Mouse (Mus musculus): ENCODE measurements around the gene Heatr5a. TPM values are rescaled to one million over a fixed set of nuclear protein-coding genes. Genes with fewer than 3 reads are reported as not detected.

The Heatr5a gene
- polyA plus RNA-seq, 1 experiment = 14.3 TPM

DNA sequence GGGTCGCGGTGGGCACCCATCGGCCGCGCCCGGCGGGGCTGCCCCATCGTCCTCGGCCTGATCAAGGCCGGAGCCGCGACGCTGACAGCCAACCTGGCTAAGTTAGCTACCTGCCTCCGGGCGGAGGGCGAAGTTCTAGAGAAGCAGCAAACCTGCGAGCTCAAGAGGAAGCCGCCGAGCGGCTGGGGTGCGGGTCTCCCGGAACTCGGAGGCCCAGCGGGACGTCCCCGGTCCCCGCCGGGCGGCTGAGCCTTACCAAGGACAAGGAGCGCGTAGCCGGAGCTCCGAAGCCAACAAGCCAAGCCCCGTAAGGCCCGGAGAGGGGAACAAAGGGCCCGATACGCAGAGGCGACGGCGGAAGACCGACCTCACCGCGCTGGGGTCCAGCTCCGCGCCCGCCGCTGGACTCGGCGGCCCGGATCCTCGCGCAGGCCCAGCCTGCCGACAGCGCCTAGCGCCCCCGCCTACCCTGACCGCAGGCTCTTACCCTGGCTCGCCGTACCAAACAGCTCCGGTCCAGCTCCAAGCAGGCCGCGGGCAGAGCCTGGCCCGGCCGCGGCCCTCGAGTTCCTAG, 142.3 kb downstream of the Heatr5a start:
- no peaks in the 10 kb centered on the region for H3K27me3 ChIP-seq (ENCODE audit: control insufficient read depth, insufficient read depth, insufficient read length)
- H3K36me3 ChIP-seq (ENCODE audit: control insufficient read depth, insufficient read depth) = peaks cover 19% of the 10 kb centered on the region
- peak overlapping the region; percentile 92 for H3K4me3 ChIP-seq (ENCODE audit: insufficient read depth, poor library complexity, severe bottlenecking)
- peak overlapping the region; percentile 83 for H3ac ChIP-seq (ENCODE audit: control insufficient read depth, insufficient read length, low read depth)
- peaks cover 47% of the 10 kb centered on the region for H3K79me3 ChIP-seq (ENCODE audit: low read depth)
- no peak for TF ChIP-seq CEBPB (IDR thresholded peaks at IDR 0.05; ENCODE audit: low read depth)
- no peak for TF ChIP-seq FOSL1 (IDR thresholded peaks at IDR 0.05; ENCODE audit: insufficient read depth, low read length, poor library complexity, severe bottlenecking)
- no peak for TF ChIP-seq MYOD1 (IDR thresholded peaks at IDR 0.05; ENCODE audit: control insufficient read depth, insufficient read length, low read depth)
- no peak for TF ChIP-seq MAX (IDR thresholded peaks at IDR 0.05)
- TF ChIP-seq MYOG (IDR thresholded peaks at IDR 0.05; ENCODE audit: control insufficient read depth, extremely low read depth, insufficient read length) = no peak
- no peak for TF ChIP-seq USF1 (IDR thresholded peaks at IDR 0.05; ENCODE audit: low read depth)
- no peak for TF ChIP-seq CTCF (IDR thresholded peaks at IDR 0.05; ENCODE audit: control insufficient read depth, insufficient read depth, insufficient read length)
- peaks cover 69% of the 10 kb centered on the region for H3K79me2 ChIP-seq (ENCODE audit: control insufficient read depth, insufficient read depth)

- H3K4me3 ChIP-seq (ENCODE audit: insufficient read depth, poor library complexity, severe bottlenecking) = peak overlapping the region; percentile 92
- H3K79me2 ChIP-seq (ENCODE audit: control insufficient read depth, insufficient read depth) = peaks cover 76% of the 10 kb centered on the region
- TF ChIP-seq CTCF (IDR thresholded peaks at IDR 0.05; ENCODE audit: control insufficient read depth, insufficient read depth, insufficient read length) (no peak), CEBPB (IDR thresholded peaks at IDR 0.05; ENCODE audit: low read depth) (no peak), USF1 (IDR thresholded peaks at IDR 0.05; ENCODE audit: low read depth) (no peak), FOSL1 (IDR thresholded peaks at IDR 0.05; ENCODE audit: insufficient read depth, low read length, poor library complexity, severe bottlenecking) (no peak), MYOG (IDR thresholded peaks at IDR 0.05; ENCODE audit: control insufficient read depth, extremely low read depth, insufficient read length) (no peak), MAX (IDR thresholded peaks at IDR 0.05) (no peak), MYOD1 (IDR thresholded peaks at IDR 0.05; ENCODE audit: control insufficient read depth, insufficient read length, low read depth) (no peak)
- H3K79me3 ChIP-seq (ENCODE audit: low read depth) = peaks cover 54% of the 10 kb centered on the region
- H3K36me3 ChIP-seq (ENCODE audit: control insufficient read depth, insufficient read depth) = peaks cover 19% of the 10 kb centered on the region
- no peaks in the 10 kb centered on the region for H3K27me3 ChIP-seq (ENCODE audit: control insufficient read depth, insufficient read depth, insufficient read length)
- H3ac ChIP-seq (ENCODE audit: control insufficient read depth, insufficient read length, low read depth) = peak overlapping the region; percentile 83
Observed at GRCm38 (mm10) chr12:51827958-51828650, 143.0 kb downstream of the Heatr5a start.

Other genes with a start within 250 kb of the Heatr5a start
- 17.4 TPM for gene Hectd1, start 141.8 kb downstream of the Heatr5a start, polyA plus RNA-seq (2012; fragmentation: generic; extraction: Trizol)
- gene Dtd2, start 35.2 kb upstream of the Heatr5a start, polyA plus RNA-seq (2012; fragmentation: generic; extraction: Trizol) = 12.4 TPM
- gene Gpr33, start 56.7 kb upstream of the Heatr5a start, polyA plus RNA-seq (2012; fragmentation: generic; extraction: Trizol) = not detected
- gene Nubpl, start 126.4 kb upstream of the Heatr5a start, polyA plus RNA-seq (2012; fragmentation: generic; extraction: Trizol) = 6.4 TPM